Mouse (Mus musculus) heart, embryonic 15.5 days (tissue): ENCODE data around the gene 5430402E10Rik. TPM values are rescaled to one million over a fixed set of nuclear protein-coding genes. Genes with fewer than 3 reads are reported as not detected.
"Not testable (repeated sequence)": the region's sequence is repeated elsewhere in the genome, so short reads cannot be mapped to it uniquely, and the experiment has no call there.

ENCODE experiments used
- ATAC-seq: fragments of 200-750 bp; cut with Nextera tagmentation; replicated peaks from 2 replicates; pipeline ENCODE4 v1.8.0; 2017; ENCODE audit warnings: low read depth, moderate TSS enrichment; ENCODE audit not compliant: insufficient number of reproducible peaks, insufficient read depth, low FRiP score
- H3K27ac ChIP-seq: fragments of 300-500 bp; sonication (generic); 2 replicates; pipeline ENCODE4 v1.5.1; 2015; ENCODE audit warnings: mild to moderate bottlenecking, inconsistent platforms
- H3K27me3 ChIP-seq: fragments of 300-500 bp; sonication (generic); 2 replicates; pipeline ENCODE4 v1.6.1; 2015; ENCODE audit warnings: inconsistent platforms
- H3K36me3 ChIP-seq: fragments of 300-500 bp; sonication (generic); 2 replicates; pipeline ENCODE4 v1.6.1; 2015; ENCODE audit warnings: mild to moderate bottlenecking, inconsistent platforms
- H3K4me1 ChIP-seq: fragments of 300-500 bp; sonication (generic); replicated peaks from 2 replicates; pipeline ENCODE4 v1.6.1; 2015; ENCODE audit warnings: inconsistent platforms
- H3K4me2 ChIP-seq: fragments of 300-500 bp; sonication (generic); 2 replicates; pipeline ENCODE4 v1.6.1; 2015; ENCODE audit warnings: inconsistent platforms, mild to moderate bottlenecking, moderate library complexity
- H3K4me3 ChIP-seq: fragments of 300-500 bp; sonication (generic); 2 replicates; pipeline ENCODE4 v1.5.1; 2015; ENCODE audit warnings: mild to moderate bottlenecking, inconsistent platforms
- H3K9ac ChIP-seq: fragments of 300-500 bp; sonication (generic); 2 replicates; pipeline ENCODE4 v1.6.1; 2015; ENCODE audit warnings: mild to moderate bottlenecking, inconsistent platforms
- H3K9me3 ChIP-seq: fragments of 300-500 bp; sonication (generic); replicated peaks from 2 replicates; pipeline ENCODE4 v1.6.1; 2016; ENCODE audit warnings: inconsistent platforms
- WGBS: fragments of 180-500 bp; shearing (Covaris S2); methylation state at CpG from one replicate; pipeline ENCODE4 v1.1.7; 2015; ENCODE audit warnings: mixed read lengths; 5-methylcytosine and 5-hydroxymethylcytosine counted together
- polyA plus RNA-seq: library from polyadenylated mRNA; unstranded; fragments of >200 nt; fragmentation: Nextera tagmentation; extraction: Ambion mirVana; gene quantifications from 2 replicates; pipeline ENCODE4 v1.2.1, GENCODE M21; 2015

The 5430402E10Rik gene
- polyA plus RNA-seq = not detected in 2 replicates

DNA sequence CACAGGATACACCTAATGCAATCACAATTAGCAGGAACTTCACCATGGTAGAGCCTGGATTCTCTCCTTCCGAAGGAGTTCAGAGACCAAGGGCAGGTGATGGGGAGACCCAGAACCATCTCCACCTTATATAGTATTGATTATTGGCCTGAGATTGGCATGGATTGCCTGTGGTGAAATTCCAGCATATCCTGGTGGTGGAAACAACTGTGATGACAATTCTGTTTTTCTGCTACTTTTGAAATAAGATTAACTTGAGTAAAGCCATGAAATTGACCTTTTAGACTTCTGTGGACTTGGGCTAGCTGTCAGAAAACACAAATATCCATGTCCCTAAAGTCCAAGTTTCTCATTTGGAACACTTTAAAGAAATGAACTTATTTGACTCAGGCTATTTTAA lies at the start of gene 5430402E10Rik:
TSS of gene 5430402E10Rik (minus strand) at position 101 of the 400 bp plus-strand sequence.
- H3K4me1 ChIP-seq, H3K4me2 ChIP-seq, H3K36me3 ChIP-seq, ATAC-seq, H3K9me3 ChIP-seq, H3K27me3 ChIP-seq, H3K9ac ChIP-seq, H3K27ac ChIP-seq, H3K4me3 ChIP-seq: not testable (repeated sequence)
- no CpG with 5 or more reads among the region's 1 CpGs for WGBS

DNA sequence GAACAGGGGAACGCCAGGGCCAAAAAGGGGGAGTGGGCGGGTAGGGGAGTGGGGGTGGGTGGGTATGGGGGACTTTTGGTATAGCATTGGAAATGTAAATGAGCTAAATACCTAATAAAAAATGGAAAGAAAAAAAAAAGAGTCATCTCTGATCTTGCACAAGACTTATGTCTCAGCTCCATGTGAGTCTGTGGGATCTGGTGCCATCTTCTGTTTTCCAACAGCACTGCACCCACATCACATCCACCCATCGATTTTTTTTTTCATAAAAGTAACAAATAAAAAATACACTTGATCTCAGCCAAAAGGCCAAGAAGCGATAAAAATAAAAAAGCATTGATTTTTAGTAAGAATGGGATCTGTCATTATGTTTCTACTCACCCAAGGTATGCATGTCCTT lies 44.8 kb downstream of the 5430402E10Rik start:
- not testable (repeated sequence) for H3K9me3 ChIP-seq, H3K4me1 ChIP-seq, ATAC-seq, H3K36me3 ChIP-seq, H3K27ac ChIP-seq, H3K9ac ChIP-seq, H3K27me3 ChIP-seq, H3K4me2 ChIP-seq, H3K4me3 ChIP-seq
- WGBS = 39% methylated on average over 2 of the region's 4 CpGs

Other genes starting within 250 kb of the 5430402E10Rik start
- 11.9 and 12.2 TPM in 2 replicates for gene Prkx, start 128.8 kb downstream of the 5430402E10Rik start, polyA plus RNA-seq
- gene Pbsn, start 71.4 kb downstream of the 5430402E10Rik start, polyA plus RNA-seq = not detected in 2 replicates
- not detected in 2 replicates for gene Gm14744, start 60.3 kb downstream of the 5430402E10Rik start, polyA plus RNA-seq
- gene Obp1a, start 166.3 kb upstream of the 5430402E10Rik start, polyA plus RNA-seq = not detected in 2 replicates
- not detected in 2 replicates for gene Gm5938, start 200.4 kb upstream of the 5430402E10Rik start, polyA plus RNA-seq